Mouse (Mus musculus) kidney, embryonic 16.5 days (tissue): ENCODE results near the gene Zfp423. TPM values are rescaled to one million over a fixed set of nuclear protein-coding genes. Genes with fewer than 3 reads are reported as not detected.

Experiments
- ATAC-seq: fragments of 200-750 bp; cut with Nextera tagmentation; 2 replicates; pipeline ENCODE4 v1.8.0; 2017; ENCODE audit warnings: moderate TSS enrichment; ENCODE audit not compliant: low FRiP score, low TSS enrichment
- H3K27ac ChIP-seq: fragments of 300-500 bp; sonication (generic); 2 replicates; pipeline ENCODE4 v1.5.1; 2014; ENCODE audit warnings: low read length
- H3K27me3 ChIP-seq: fragments of 300-500 bp; sonication (generic); 2 replicates; pipeline ENCODE4 v1.6.1; 2014; ENCODE audit warnings: low read length, control low read depth, mixed read lengths; ENCODE audit not compliant: insufficient read depth
- H3K36me3 ChIP-seq: fragments of 300-500 bp; sonication (generic); 2 replicates; pipeline ENCODE4 v1.6.1; 2014; ENCODE audit warnings: low read length, control low read depth, mixed read lengths; ENCODE audit not compliant: insufficient read depth
- H3K4me1 ChIP-seq: fragments of 300-500 bp; sonication (generic); 2 replicates; pipeline ENCODE4 v1.6.1; 2014; ENCODE audit warnings: low read length, control low read depth, mixed read lengths; ENCODE audit not compliant: insufficient read depth
- H3K4me2 ChIP-seq: fragments of 300-500 bp; sonication (generic); replicated peaks from 2 replicates; pipeline ENCODE4 v1.6.1; 2014; ENCODE audit warnings: low read depth, low read length
- H3K4me3 ChIP-seq: fragments of 300-500 bp; sonication (generic); 2 replicates; pipeline ENCODE4 v1.5.1; 2014; ENCODE audit warnings: mild to moderate bottlenecking, low read length
- H3K9ac ChIP-seq: fragments of 300-500 bp; sonication (generic); replicated peaks from 2 replicates; pipeline ENCODE4 v1.6.1; 2014; ENCODE audit warnings: low read length
- H3K9me3 ChIP-seq: fragments of 300-500 bp; sonication (generic); 2 replicates; pipeline ENCODE4 v1.6.1; 2016; ENCODE audit warnings: low read length, control low read depth
- WGBS: fragments of 180-500 bp; shearing (Covaris S2); extraction: QIAGEN DNeasy Blood & Tissue Kit; methylation state at CpG from one replicate; pipeline ENCODE4 v1.1.7; 2014; 5-methylcytosine and 5-hydroxymethylcytosine counted together
- polyA plus RNA-seq: library from polyadenylated mRNA; unstranded; fragments of >200 nt; fragmentation: Nextera tagmentation; extraction: Ambion mirVana; gene quantifications from 2 replicates; pipeline ENCODE4 v1.2.1, GENCODE M21; 2015

Zfp423 gene
- polyA plus RNA-seq, 1 experiment from 2014 or later, result 11.4 TPM

- ATAC-seq, result no peak
- WGBS, result 75% methylated on average over 2 of the region's 2 CpGs
Measured at GRCm38 (mm10) chr8:87881088-87881487, 78.3 kb downstream of the Zfp423 start.

GRCm38 (mm10) chr8:87875852-87876251, 83.5 kb downstream of the Zfp423 start:
- Histone ChIP-seq H3K9ac (no peak overlapping the region; the same call in 1 of the 2 replicates), H3K9me3 (no peaks in the 10 kb centered on the region), H3K4me1 (peaks cover 27% of the 10 kb centered on the region), H3K27me3 (no peaks in the 10 kb centered on the region), H3K36me3 (no peaks in the 10 kb centered on the region), H3K4me2 (peak overlapping the region; percentile 16; the same call in 1 of the 2 replicates), H3K27ac (peak overlapping the region; percentile 31; the same call in 1 of the 2 replicates), H3K4me3 (no peak overlapping the region)
- ATAC-seq, result 0 out of 2 replicates have a peak, but pooled peaks have one; percentile 20
- 53% methylated on average over 6 of the region's 6 CpGs for WGBS

More at GRCm38 (mm10) chr8:87881088-87881487, 78.3 kb downstream of the Zfp423 start:
- Histone ChIP-seq H3K36me3 (no peaks in the 10 kb centered on the region), H3K4me3 (no peak overlapping the region), H3K27ac (no peak overlapping the region), H3K4me1 (peaks cover 1% of the 10 kb centered on the region), H3K4me2 (no peak overlapping the region), H3K9ac (no peak overlapping the region), H3K27me3 (no peaks in the 10 kb centered on the region), H3K9me3 (no peaks in the 10 kb centered on the region)

- H3K27ac ChIP-seq, result peak overlapping the region; percentile 31; the same call in 1 of the 2 replicates
- peaks cover 27% of the 10 kb centered on the region for H3K4me1 ChIP-seq
- H3K9me3 ChIP-seq, result no peaks in the 10 kb centered on the region
- H3K27me3 ChIP-seq, result no peaks in the 10 kb centered on the region
- H3K9ac ChIP-seq, result peak overlapping the region; percentile 13; the same call in 1 of the 2 replicates
- no peak overlapping the region for H3K4me3 ChIP-seq
- H3K4me2 ChIP-seq, result peak overlapping the region; percentile 16; the same call in 1 of the 2 replicates
- WGBS, result 16% methylated on average over 10 of the region's 10 CpGs
- peak; percentile 49; the same call in 1 of the 2 replicates for ATAC-seq
- H3K36me3 ChIP-seq, result no peaks in the 10 kb centered on the region
Measured at GRCm38 (mm10) chr8:87875452-87875851, 83.9 kb downstream of the Zfp423 start.

- Histone ChIP-seq H3K27ac (no peak overlapping the region), H3K27me3 (no peaks in the 10 kb centered on the region), H3K36me3 (no peaks in the 10 kb centered on the region), H3K4me2 (no peak overlapping the region), H3K9ac (no peak overlapping the region), H3K4me1 (peaks cover 27% of the 10 kb centered on the region), H3K9me3 (no peaks in the 10 kb centered on the region), H3K4me3 (no peak overlapping the region)
- ATAC-seq, result no peak
- WGBS, result 51% methylated on average over 14 of the region's 14 CpGs
Measured at GRCm38 (mm10) chr8:87872987-87873550, 86.3 kb downstream of the Zfp423 start.

- Histone ChIP-seq H3K27me3 (no peaks in the 10 kb centered on the region), H3K4me1 (peaks cover 27% of the 10 kb centered on the region), H3K4me3 (no peak overlapping the region), H3K9ac (no peak overlapping the region), H3K27ac (no peak overlapping the region), H3K4me2 (no peak overlapping the region), H3K36me3 (no peaks in the 10 kb centered on the region), H3K9me3 (no peaks in the 10 kb centered on the region)
- 80% methylated on average over 6 of the region's 6 CpGs for WGBS
- ATAC-seq, result no peak
Measured at GRCm38 (mm10) chr8:87872356-87872930, 87.0 kb downstream of the Zfp423 start.

GRCm38 (mm10) chr8:87866586-87866985, 92.8 kb downstream of the Zfp423 start:
- ATAC-seq, result no peak
- Histone ChIP-seq H3K9me3 (no peaks in the 10 kb centered on the region), H3K9ac (no peak overlapping the region), H3K36me3 (no peaks in the 10 kb centered on the region), H3K4me1 (peaks cover 17% of the 10 kb centered on the region), H3K27ac (no peak overlapping the region), H3K4me2 (no peak overlapping the region), H3K4me3 (no peak overlapping the region), H3K27me3 (no peaks in the 10 kb centered on the region)
- 81% methylated on average over 6 of the region's 6 CpGs for WGBS

- peaks cover 40% of the 10 kb centered on the region for H3K4me1 ChIP-seq
Measured at GRCm38 (mm10) chr8:87864236-87864635, 95.2 kb downstream of the Zfp423 start.

GRCm38 (mm10) chr8:87863128-87863527, 96.3 kb downstream of the Zfp423 start:
- WGBS, result 85% methylated on average over 8 of the region's 8 CpGs
- Histone ChIP-seq H3K9me3 (no peaks in the 10 kb centered on the region), H3K27ac (no peak overlapping the region), H3K4me1 (peaks cover 49% of the 10 kb centered on the region), H3K4me3 (no peak overlapping the region), H3K9ac (no peak overlapping the region), H3K27me3 (no peaks in the 10 kb centered on the region), H3K36me3 (0 out of 2 replicates have a peak, but pooled peaks cover 3% of the 10 kb centered on the region), H3K4me2 (no peak overlapping the region)
- no peak for ATAC-seq

More at GRCm38 (mm10) chr8:87864236-87864635, 95.2 kb downstream of the Zfp423 start:
- Histone ChIP-seq H3K36me3 (no peaks in the 10 kb centered on the region), H3K27ac (no peak overlapping the region), H3K4me2 (no peak overlapping the region), H3K9ac (no peak overlapping the region), H3K4me3 (no peak overlapping the region), H3K9me3 (no peaks in the 10 kb centered on the region), H3K27me3 (no peaks in the 10 kb centered on the region)
- no peak for ATAC-seq
- 76% methylated on average over 8 of the region's 8 CpGs for WGBS

GRCm38 (mm10) chr8:87861718-87862117, 97.7 kb downstream of the Zfp423 start:
- Histone ChIP-seq H3K4me3 (no peak overlapping the region), H3K4me2 (no peak overlapping the region), H3K27me3 (no peaks in the 10 kb centered on the region), H3K9me3 (no peaks in the 10 kb centered on the region), H3K9ac (no peak overlapping the region), H3K4me1 (peaks cover 49% of the 10 kb centered on the region), H3K27ac (peak overlapping the region; percentile 76), H3K36me3 (0 out of 2 replicates have a peak, but pooled peaks cover 3% of the 10 kb centered on the region)
- ATAC-seq, result peak; percentile 69
- WGBS, result 19% methylated on average over 5 of the region's 5 CpGs

- Histone ChIP-seq H3K27ac (peak overlapping the region; percentile 67), H3K9me3 (no peaks in the 10 kb centered on the region), H3K27me3 (no peaks in the 10 kb centered on the region), H3K9ac (no peak overlapping the region), H3K4me3 (0 out of 2 replicates have a peak overlapping the region, but pooled peaks have one; percentile 5), H3K36me3 (0 out of 2 replicates have a peak, but pooled peaks cover 3% of the 10 kb centered on the region), H3K4me2 (peak overlapping the region; percentile 32), H3K4me1 (peaks cover 49% of the 10 kb centered on the region)
- WGBS, result 26% methylated on average over 6 of the region's 6 CpGs
- no peak for ATAC-seq
Measured at GRCm38 (mm10) chr8:87860905-87861304, 98.5 kb downstream of the Zfp423 start.
